ENCODE assay signal across 8 mouse cellular contexts in the genomic region with DNA sequence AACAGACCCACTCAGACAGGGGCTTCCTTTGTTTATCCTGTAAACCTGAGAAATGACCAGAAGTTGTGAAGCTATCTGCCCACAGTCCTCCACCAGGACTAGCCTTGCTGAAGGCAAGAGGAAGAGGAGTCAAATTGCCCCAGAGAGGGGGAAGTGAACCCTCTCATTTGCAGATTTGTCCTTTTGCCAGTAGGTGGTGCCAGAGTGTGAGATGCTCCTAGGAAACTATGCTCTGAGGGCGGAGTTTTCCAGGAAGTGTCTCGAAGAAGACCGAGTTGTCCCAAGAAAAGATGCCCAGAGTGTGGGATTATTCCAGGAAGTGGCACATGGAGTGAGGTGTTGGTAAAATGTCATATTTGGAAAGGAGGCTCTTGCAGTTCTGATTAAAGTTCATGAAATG.
DNase-seq lines count a peak whose midpoint lies in the region; ATAC-seq and TF ChIP-seq lines count a peak whose summit lies in the region.
"Had no signal": no experiment of that assay in that cellular context is flagged by ENCODE, and none has a peak within 500 bp of the region (broad histone marks: within the 10 kb centered on the region; RNA-seq: fewer than 3 reads in every experiment).

No protein-coding gene starts in this region.

- ATAC-seq in kidney, embryonic 15.5 days (replicated peaks; ENCODE audit: low FRiP score), result no peak
- ATAC-seq in Patski, result no peak

- H3K27me3 ChIP-seq in kidney, embryonic 15.5 days, result 0 out of 2 replicates have a peak, but pooled peaks cover 11% of the 10 kb centered on the region
- no peaks in the 10 kb centered on the region for H3K27me3 ChIP-seq in E14TG2a.4 (ENCODE audit: insufficient read depth, low read length)
- peaks cover 29% of the 10 kb centered on the region for H3K27me3 ChIP-seq in Patski
- H3K27me3 ChIP-seq: stomach, embryonic 15.5 days had no signal

- in situ Hi-C loops in Patski (cut with MboI; ENCODE audit: low pct_unique_long_range_greater_than_20kb), result no loop called here

- no peak overlapping the region for H3K4me3 ChIP-seq in kidney, embryonic 15.5 days (replicated peaks)
- no peak overlapping the region for H3K4me3 ChIP-seq in E14TG2a.4 (replicated peaks; ENCODE audit: low read length)
- H3K4me3 ChIP-seq: stomach, embryonic 15.5 days had no signal

- DNase-seq in kidney, adult 11 months, result peak; percentile 2
- DNase-seq in Patski (ENCODE audit: low read depth, low spot score), result no peak
- DNase-seq in embryo, embryonic 9.5 days (ENCODE audit: extremely low spot score), result peak; percentile 32
- DNase-seq in mesoderm, embryonic 11.5 days (ENCODE audit: low read depth, low spot score), result peak; percentile 25
- no peak for DNase-seq in left cerebral cortex, adult 11 months (ENCODE audit: low spot score)

- TF ChIP-seq CTCF in E14TG2a.4 (conservative IDR thresholded peaks at IDR 0.05; ENCODE audit: low read length) (peak; percentile 60), Patski (IDR thresholded peaks at IDR 0.05) (peak; percentile 70)

- H3K9me3 ChIP-seq in kidney, embryonic 15.5 days (replicated peaks), result no peaks in the 10 kb centered on the region
- H3K9me3 ChIP-seq in E14TG2a.4 (ENCODE audit: low read length), result no peaks in the 10 kb centered on the region
- H3K9me3 ChIP-seq: stomach, embryonic 15.5 days had no signal

- H3K36me3 ChIP-seq in kidney, embryonic 15.5 days, result no peaks in the 10 kb centered on the region
- H3K36me3 ChIP-seq in E14TG2a.4 (ENCODE audit: insufficient read depth, low read length), result no peaks in the 10 kb centered on the region
- H3K36me3 ChIP-seq: stomach, embryonic 15.5 days had no signal

- WGBS in kidney, embryonic 15.5 days, result 51% methylated on average over 3 of the region's 3 CpGs

- POLR2A ChIA-PET in Patski (lab: Charles Lee), result no interaction called here

- no peak overlapping the region for H3K4me2 ChIP-seq in kidney, embryonic 15.5 days
- H3K4me2 ChIP-seq: stomach, embryonic 15.5 days had no signal

- CTCF ChIA-PET in Patski (lab: Charles Lee), result interaction anchor here (0.8 kb wide), 1 partner anchor 40 kb away, joined by 4 read pairs; no protein-coding TSS in a partner anchor

- H3K4me1 ChIP-seq in kidney, embryonic 15.5 days, result no peaks in the 10 kb centered on the region
- no peaks in the 10 kb centered on the region for H3K4me1 ChIP-seq in E14TG2a.4 (replicated peaks; ENCODE audit: low read depth, low read length)
- H3K4me1 ChIP-seq: stomach, embryonic 15.5 days had no signal

- H3K27ac ChIP-seq in kidney, embryonic 15.5 days, result no peak overlapping the region
- H3K27ac ChIP-seq: stomach, embryonic 15.5 days had no signal

- H3K9ac ChIP-seq in kidney, embryonic 15.5 days, result no peak overlapping the region
- H3K9ac ChIP-seq: stomach, embryonic 15.5 days had no signal

Comparison
In these comparisons a context has a peak if more than half of its experiments do, and no peak if none do; other contexts are left out.
1. DNase-seq: peak in kidney, adult 11 months (single experiment), embryo, embryonic 9.5 days (single experiment) and mesoderm, embryonic 11.5 days (single experiment); none in Patski (single experiment) and left cerebral cortex, adult 11 months (single experiment).